Mouse (Mus musculus) heart, embryonic 14.5 days (tissue): Measurements from ENCODE around the gene Nfib. TPM values are rescaled to one million over a fixed set of nuclear protein-coding genes. Genes with fewer than 3 reads are reported as not detected.
A peak's percentile ranks its signal among the peaks of the same experiment; 100 is the strongest.

Source experiments
- ATAC-seq: fragments of 200-750 bp; cut with Nextera tagmentation; 2 replicates; pipeline ENCODE4 v1.8.0; 2017; ENCODE audit warnings: low read depth, moderate TSS enrichment; ENCODE audit not compliant: insufficient number of reproducible peaks, insufficient read depth, low FRiP score
- H3K27ac ChIP-seq, 2 experiments: fragments of 200-500 bp in 1 of 2; fragments of 300-500 bp in 1 of 2; sonication (generic) in 1 of 2; replicated peaks in 1 of 2; 2 replicates each; pipeline ENCODE4 v1.5.1; 2012 to 2014; ENCODE audit warnings: low read depth in 2 of 2, low read length in 2 of 2, control low read depth in 1 of 2, mild to moderate bottlenecking in 1 of 2, mixed read lengths in 1 of 2; ENCODE audit not compliant: control insufficient read depth in 1 of 2, insufficient read depth in 1 of 2
- H3K27me3 ChIP-seq: fragments of 300-500 bp; sonication (generic); 2 replicates; pipeline ENCODE4 v1.6.1; 2014; ENCODE audit warnings: mild to moderate bottlenecking, low read length, control low read depth; ENCODE audit not compliant: control insufficient read depth, insufficient read depth
- H3K36me3 ChIP-seq: fragments of 300-500 bp; sonication (generic); 2 replicates; pipeline ENCODE4 v1.6.1; 2014; ENCODE audit warnings: mild to moderate bottlenecking, control low read depth, low read length, mixed read lengths; ENCODE audit not compliant: control insufficient read depth, insufficient read depth
- H3K4me1 ChIP-seq, 2 experiments: fragments of 200-500 bp in 1 of 2; fragments of 300-500 bp in 1 of 2; sonication (generic) in 1 of 2; 2 replicates each; pipeline ENCODE4 v1.6.1; 2012 to 2014; ENCODE audit warnings: low read length in 2 of 2, control low read depth in 1 of 2, mixed read lengths in 1 of 2; ENCODE audit not compliant: control insufficient read depth in 2 of 2, insufficient read depth in 2 of 2
- H3K4me2 ChIP-seq: fragments of 300-500 bp; sonication (generic); 2 replicates; pipeline ENCODE4 v1.6.1; 2014; ENCODE audit warnings: mild to moderate bottlenecking, low read length
- H3K4me3 ChIP-seq, 2 experiments: fragments of 200-500 bp in 1 of 2; fragments of 300-500 bp in 1 of 2; sonication (generic) in 1 of 2; 2 replicates each; pipeline ENCODE4 v1.5.1; 2012 to 2014; ENCODE audit warnings: low read length in 2 of 2, mild to moderate bottlenecking in 2 of 2, control low read depth in 1 of 2, low read depth in 1 of 2, moderate library complexity in 1 of 2; ENCODE audit not compliant: control insufficient read depth in 1 of 2, insufficient read depth in 1 of 2
- H3K9ac ChIP-seq: fragments of 300-500 bp; sonication (generic); 2 replicates; pipeline ENCODE4 v1.6.1; 2014; ENCODE audit warnings: mild to moderate bottlenecking, low read length
- H3K9me3 ChIP-seq: fragments of 300-500 bp; sonication (generic); 2 replicates; pipeline ENCODE4 v1.6.1; 2016; ENCODE audit warnings: low read length, control low read depth; ENCODE audit not compliant: control insufficient read depth
- WGBS: fragments of 180-500 bp; shearing (Covaris S2); extraction: QIAGEN DNeasy Blood & Tissue Kit; methylation state at CpG from one replicate; pipeline ENCODE4 v1.1.7; 2014; 5-methylcytosine and 5-hydroxymethylcytosine counted together
- polyA plus RNA-seq: library from polyadenylated mRNA; unstranded; fragments of >200 nt; fragmentation: Nextera tagmentation; extraction: Ambion mirVana; gene quantifications from 2 replicates; pipeline ENCODE4 v1.2.1, GENCODE M21; 2014

The Nfib gene
- polyA plus RNA-seq, 1 experiment from 2014 or later, result 79.8 TPM

GRCm38 (mm10) chr4:82437533-82438318 lies 267.8 kb downstream of the Nfib start:
- WGBS, result 28% methylated on average over 12 of the region's 12 CpGs
- H3K4me1 ChIP-seq, result peaks cover 27 to 84% of the 10 kb centered on the region in 2 experiments
- H3K27ac ChIP-seq, result peak overlapping the region; percentile 47 to 81
- H3K9ac ChIP-seq, result peak overlapping the region; percentile 49
- no peak for ATAC-seq
- H3K27me3 ChIP-seq, result no peaks in the 10 kb centered on the region
- H3K36me3 ChIP-seq, result no peaks in the 10 kb centered on the region
- no peaks in the 10 kb centered on the region for H3K9me3 ChIP-seq
- H3K4me3 ChIP-seq, result no peak overlapping the region
- peak overlapping the region; percentile 50 for H3K4me2 ChIP-seq

GRCm38 (mm10) chr4:82436656-82437055 lies 268.9 kb downstream of the Nfib start:
- 59% methylated on average over 2 of the region's 2 CpGs for WGBS
- Histone ChIP-seq H3K9me3 (no peaks in the 10 kb centered on the region), H3K27ac (peak overlapping the region; percentile 10 to 81; a peak in 3 of 4 replicates), H3K9ac (no peak overlapping the region), H3K36me3 (no peaks in the 10 kb centered on the region), H3K27me3 (no peaks in the 10 kb centered on the region), H3K4me3 (no peak overlapping the region), H3K4me1 (peaks cover 25 to 85% of the 10 kb centered on the region in 2 experiments), H3K4me2 (no peak overlapping the region)
- no peak for ATAC-seq

- Histone ChIP-seq H3K4me2 (no peak overlapping the region; the same call in 1 of the 2 replicates), H3K27ac (peak overlapping the region; percentile 74 to 81), H3K36me3 (no peaks in the 10 kb centered on the region), H3K9me3 (no peaks in the 10 kb centered on the region), H3K4me3 (no peak overlapping the region), H3K27me3 (no peaks in the 10 kb centered on the region), H3K9ac (0 out of 2 replicates have a peak overlapping the region, but pooled peaks have one; percentile 2), H3K4me1 (peaks cover 25 to 77% of the 10 kb centered on the region in 2 experiments)
- WGBS, result 31% methylated on average over 5 of the region's 5 CpGs
- ATAC-seq, result peak; percentile 75
Measured at GRCm38 (mm10) chr4:82435716-82436115, 269.8 kb downstream of the Nfib start.

GRCm38 (mm10) chr4:82433926-82434705 lies 271.4 kb downstream of the Nfib start:
- no peak overlapping the region for H3K4me3 ChIP-seq

GRCm38 (mm10) chr4:82431831-82432230 lies 273.7 kb downstream of the Nfib start:
- H3K4me1 ChIP-seq, result peaks cover 22 to 74% of the 10 kb centered on the region in 2 experiments
- H3K9me3 ChIP-seq, result no peaks in the 10 kb centered on the region
- no peaks in the 10 kb centered on the region for H3K27me3 ChIP-seq
- 87% methylated on average over 8 of the region's 8 CpGs for WGBS
- no peak overlapping the region for H3K4me2 ChIP-seq
- no peak for ATAC-seq
- no peak overlapping the region for H3K27ac ChIP-seq
- no peak overlapping the region for H3K9ac ChIP-seq
- H3K4me3 ChIP-seq, result no peak overlapping the region
- 0 out of 2 replicates have a peak, but pooled peaks cover 7% of the 10 kb centered on the region for H3K36me3 ChIP-seq

More at GRCm38 (mm10) chr4:82433926-82434705, 271.4 kb downstream of the Nfib start:
- 52% methylated on average over 13 of the region's 13 CpGs for WGBS
- no peaks in the 10 kb centered on the region for H3K27me3 ChIP-seq
- no peaks in the 10 kb centered on the region for H3K9me3 ChIP-seq
- H3K27ac ChIP-seq, result peak overlapping the region in 1 of 2 experiments; percentile 3; a peak in 1 of 4 replicates
- H3K4me2 ChIP-seq, result no peak overlapping the region
- ATAC-seq, result no peak
- no peak overlapping the region for H3K9ac ChIP-seq
- 0 out of 2 replicates have a peak, but pooled peaks cover 7% of the 10 kb centered on the region for H3K36me3 ChIP-seq
- H3K4me1 ChIP-seq, result peaks cover 24 to 78% of the 10 kb centered on the region in 2 experiments

- WGBS, result 79% methylated on average over 3 of the region's 3 CpGs
- no peak for ATAC-seq
- Histone ChIP-seq H3K27me3 (no peaks in the 10 kb centered on the region), H3K4me1 (peaks cover 23 to 67% of the 10 kb centered on the region in 2 experiments), H3K9ac (no peak overlapping the region), H3K4me3 (no peak overlapping the region), H3K4me2 (no peak overlapping the region), H3K36me3 (0 out of 2 replicates have a peak, but pooled peaks cover 7% of the 10 kb centered on the region), H3K27ac (no peak overlapping the region), H3K9me3 (no peaks in the 10 kb centered on the region)
Measured at GRCm38 (mm10) chr4:82430802-82431201, 274.7 kb downstream of the Nfib start.

GRCm38 (mm10) chr4:82426224-82426623 lies 279.3 kb downstream of the Nfib start:
- H3K4me2 ChIP-seq, result no peak overlapping the region
- H3K36me3 ChIP-seq, result 0 out of 2 replicates have a peak, but pooled peaks cover 7% of the 10 kb centered on the region
- H3K9me3 ChIP-seq, result no peaks in the 10 kb centered on the region
- 75% methylated on average over 4 of the region's 4 CpGs for WGBS
- no peak overlapping the region for H3K4me3 ChIP-seq
- H3K27me3 ChIP-seq, result no peaks in the 10 kb centered on the region
- H3K27ac ChIP-seq, result no peak overlapping the region
- ATAC-seq, result no peak; the same call in 1 of the 2 replicates
- H3K4me1 ChIP-seq, result peaks cover 10 to 43% of the 10 kb centered on the region in 2 experiments
- no peak overlapping the region for H3K9ac ChIP-seq
